Mouse (Mus musculus) stomach, embryonic 14.5 days (tissue): ENCODE measurements around the gene Ifitm6. TPM values are rescaled to one million over a fixed set of nuclear protein-coding genes. Genes with fewer than 3 reads are reported as not detected.
A peak's percentile ranks its signal among the peaks of the same experiment; 100 is the strongest.

Source experiments
- ATAC-seq: fragments of 200-750 bp; cut with Nextera tagmentation; 2 replicates; pipeline ENCODE4 v1.8.0; 2017; ENCODE audit warnings: low read depth, moderate TSS enrichment; ENCODE audit not compliant: insufficient number of reproducible peaks, insufficient read depth, low FRiP score
- H3K27ac ChIP-seq: fragments of 300-500 bp; sonication (generic); 2 replicates; pipeline ENCODE4 v1.5.1; 2014; ENCODE audit warnings: mild to moderate bottlenecking, low read length, moderate library complexity, mixed read lengths
- H3K27me3 ChIP-seq: fragments of 300-500 bp; sonication (generic); 2 replicates; pipeline ENCODE4 v1.6.1; 2014; ENCODE audit warnings: low read length, control low read depth, mixed read lengths; ENCODE audit not compliant: control insufficient read depth, insufficient read depth
- H3K36me3 ChIP-seq: fragments of 300-500 bp; sonication (generic); 2 replicates; pipeline ENCODE4 v1.6.1; 2014; ENCODE audit warnings: mild to moderate bottlenecking, control low read depth, low read length, moderate library complexity, mixed read lengths; ENCODE audit not compliant: control insufficient read depth, insufficient read depth
- H3K4me1 ChIP-seq: fragments of 300-500 bp; sonication (generic); 2 replicates; pipeline ENCODE4 v1.6.1; 2014; ENCODE audit warnings: low read length, control low read depth, mixed read lengths; ENCODE audit not compliant: control insufficient read depth, insufficient read depth
- H3K4me2 ChIP-seq: fragments of 300-500 bp; sonication (generic); replicated peaks from 2 replicates; pipeline ENCODE4 v1.6.1; 2014; ENCODE audit warnings: low read depth, low read length, control low read depth
- H3K4me3 ChIP-seq: fragments of 300-500 bp; sonication (generic); 2 replicates; pipeline ENCODE4 v1.5.1; 2014; ENCODE audit warnings: low read depth, low read length, control low read depth
- H3K9ac ChIP-seq: fragments of 300-500 bp; sonication (generic); replicated peaks from 2 replicates; pipeline ENCODE4 v1.6.1; 2014; ENCODE audit warnings: low read depth, mild to moderate bottlenecking, control low read depth, low read length, moderate library complexity, mixed read lengths
- H3K9me3 ChIP-seq: fragments of 300-500 bp; sonication (generic); 2 replicates; pipeline ENCODE4 v1.6.1; 2016; ENCODE audit warnings: low read depth, low read length, control low read depth; ENCODE audit not compliant: control insufficient read depth
- WGBS: fragments of 180-500 bp; shearing (Covaris S2); extraction: QIAGEN DNeasy Blood & Tissue Kit; methylation state at CpG from one replicate; pipeline ENCODE4 v1.1.7; 2014; 5-methylcytosine and 5-hydroxymethylcytosine counted together
- polyA plus RNA-seq: library from polyadenylated mRNA; unstranded; fragments of >200 nt; fragmentation: Nextera tagmentation; extraction: Ambion mirVana; gene quantifications from 2 replicates; pipeline ENCODE4 v1.2.1, GENCODE M21; 2014

Ifitm6 gene
- polyA plus RNA-seq, 1 experiment from 2014 or later = not detected

- Histone ChIP-seq H3K4me2 (no peak overlapping the region), H3K9me3 (no peaks in the 10 kb centered on the region), H3K36me3 (no peaks in the 10 kb centered on the region), H3K4me3 (no peak overlapping the region), H3K9ac (no peak overlapping the region), H3K27ac (peak overlapping the region; percentile 30; the same call in 1 of the 2 replicates), H3K27me3 (no peaks in the 10 kb centered on the region), H3K4me1 (0 out of 2 replicates have a peak, but pooled peaks cover 9% of the 10 kb centered on the region)
- 48% methylated on average over 6 of the region's 6 CpGs for WGBS
- ATAC-seq = peak; percentile 63; the same call in 1 of the 2 replicates
Measured at GRCm38 (mm10) chr7:141024865-141025838, 7.4 kb upstream of the Ifitm6 start.

- Histone ChIP-seq H3K9ac (no peak overlapping the region), H3K4me3 (no peak overlapping the region), H3K9me3 (no peaks in the 10 kb centered on the region), H3K4me2 (no peak overlapping the region), H3K4me1 (0 out of 2 replicates have a peak, but pooled peaks cover 8% of the 10 kb centered on the region), H3K36me3 (no peaks in the 10 kb centered on the region), H3K27me3 (no peaks in the 10 kb centered on the region), H3K27ac (no peak overlapping the region)
- no peak for ATAC-seq
- WGBS = 79% methylated on average over 14 of the region's 14 CpGs
Measured at GRCm38 (mm10) chr7:141021489-141022449, 4.0 kb upstream of the Ifitm6 start.

- Histone ChIP-seq H3K4me1 (no peaks in the 10 kb centered on the region), H3K9me3 (no peaks in the 10 kb centered on the region), H3K27me3 (no peaks in the 10 kb centered on the region), H3K4me2 (no peak overlapping the region), H3K4me3 (no peak overlapping the region), H3K36me3 (no peaks in the 10 kb centered on the region), H3K9ac (no peak overlapping the region), H3K27ac (no peak overlapping the region)
- ATAC-seq = no peak
- WGBS = 95% methylated on average over 5 of the region's 5 CpGs
Measured at GRCm38 (mm10) chr7:141019028-141019427, 1.3 kb upstream of the Ifitm6 start.

GRCm38 (mm10) chr7:141016707-141017697 lies 722 bp downstream of the Ifitm6 start:
- ATAC-seq = no peak
- no peak overlapping the region for H3K9ac ChIP-seq
- H3K4me2 ChIP-seq = no peak overlapping the region
- H3K27me3 ChIP-seq = no peaks in the 10 kb centered on the region
- H3K36me3 ChIP-seq = no peaks in the 10 kb centered on the region
- no peak overlapping the region for H3K4me3 ChIP-seq
- WGBS = 83% methylated on average over 10 of the region's 10 CpGs
- H3K27ac ChIP-seq = no peak overlapping the region
- H3K4me1 ChIP-seq = no peaks in the 10 kb centered on the region
- H3K9me3 ChIP-seq = no peaks in the 10 kb centered on the region

GRCm38 (mm10) chr7:141011238-141011770 lies 6.4 kb downstream of the Ifitm6 start:
- 84% methylated on average over 7 of the region's 7 CpGs for WGBS
- peak overlapping the region; percentile 62 for H3K27ac ChIP-seq
- H3K4me1 ChIP-seq = peaks cover 18% of the 10 kb centered on the region; the same call in 1 of the 2 replicates
- no peak overlapping the region for H3K9ac ChIP-seq
- H3K4me3 ChIP-seq = no peak overlapping the region
- no peaks in the 10 kb centered on the region for H3K9me3 ChIP-seq
- peak overlapping the region; percentile 57 for H3K4me2 ChIP-seq
- no peaks in the 10 kb centered on the region for H3K27me3 ChIP-seq
- no peak for ATAC-seq
- no peaks in the 10 kb centered on the region for H3K36me3 ChIP-seq

- 6% methylated on average over 10 of the region's 10 CpGs for WGBS
- ATAC-seq = peak; percentile 50; the same call in 1 of the 2 replicates
- H3K9ac ChIP-seq = peak within 1 kb of the TSS; percentile 47; the same call in 1 of the 2 replicates
- no peaks in the 10 kb centered on the region for H3K9me3 ChIP-seq
- no peaks in the 10 kb centered on the region for H3K27me3 ChIP-seq
- H3K4me3 ChIP-seq = peak within 1 kb of the TSS; percentile 41
- peak within 1 kb of the TSS; percentile 62 for H3K27ac ChIP-seq
- peak within 1 kb of the TSS; percentile 57 for H3K4me2 ChIP-seq
- no peaks in the 10 kb centered on the region for H3K36me3 ChIP-seq
- H3K4me1 ChIP-seq = peaks cover 18% of the 10 kb centered on the region; the same call in 1 of the 2 replicates
Measured at GRCm38 (mm10) chr7:141010593-141010992, 7.1 kb downstream of the Ifitm6 start, which contains the start of gene Ifitm3. Ifitm3 (minus strand) TSS chr7:141010770.

GRCm38 (mm10) chr7:141009665-141010064 lies 8.1 kb downstream of the Ifitm6 start:
- Histone ChIP-seq H3K4me3 (peak overlapping the region; percentile 41), H3K27ac (peak overlapping the region; percentile 62; the same call in 1 of the 2 replicates), H3K4me1 (peaks cover 18% of the 10 kb centered on the region; the same call in 1 of the 2 replicates), H3K9ac (peak overlapping the region; percentile 47; the same call in 1 of the 2 replicates), H3K9me3 (no peaks in the 10 kb centered on the region), H3K27me3 (no peaks in the 10 kb centered on the region), H3K36me3 (no peaks in the 10 kb centered on the region), H3K4me2 (peak overlapping the region; percentile 57)
- ATAC-seq = no peak
- WGBS = 72% methylated on average over 9 of the region's 9 CpGs
